Mouse (Mus musculus) R1 (cell line): ENCODE measurements around the gene Eif4enif1.

ENCODE experiments used
- DNase-seq: peaks from one replicate; pipeline ENCODE4 v3.0.0-alpha.2; 2018; ENCODE audit warnings: low read depth, low spot score

Eif4enif1 gene

DNA sequence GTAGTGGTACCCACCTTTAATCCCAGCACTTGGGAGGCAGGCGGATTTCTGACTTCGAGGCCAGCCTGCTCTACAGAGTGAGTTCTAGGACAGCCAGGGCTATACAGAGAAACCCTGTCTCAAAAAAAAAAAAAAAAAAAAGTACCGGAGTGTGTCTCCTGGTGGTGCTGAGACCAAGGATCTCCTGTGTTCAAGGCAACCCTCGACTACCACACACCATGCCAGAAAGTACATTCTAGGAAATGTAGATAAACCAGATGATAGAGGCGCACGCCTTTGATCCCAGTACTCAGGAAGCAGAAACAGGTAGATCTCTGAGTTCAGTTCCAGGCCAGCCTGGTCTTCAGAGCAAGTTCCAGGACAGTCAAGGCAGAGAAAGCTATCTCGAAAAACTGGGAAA is 64.9 kb downstream of the Eif4enif1 start:
- DNase-seq: no peak

- DNase-seq: no peak
These were observed 67.0 kb downstream of the Eif4enif1 start for GRCm38 (mm10) chr11:3269241-3269640.

- no peak for DNase-seq
These were observed 76.2 kb downstream of the Eif4enif1 start for GRCm38 (mm10) chr11:3278351-3278750.

DNA sequence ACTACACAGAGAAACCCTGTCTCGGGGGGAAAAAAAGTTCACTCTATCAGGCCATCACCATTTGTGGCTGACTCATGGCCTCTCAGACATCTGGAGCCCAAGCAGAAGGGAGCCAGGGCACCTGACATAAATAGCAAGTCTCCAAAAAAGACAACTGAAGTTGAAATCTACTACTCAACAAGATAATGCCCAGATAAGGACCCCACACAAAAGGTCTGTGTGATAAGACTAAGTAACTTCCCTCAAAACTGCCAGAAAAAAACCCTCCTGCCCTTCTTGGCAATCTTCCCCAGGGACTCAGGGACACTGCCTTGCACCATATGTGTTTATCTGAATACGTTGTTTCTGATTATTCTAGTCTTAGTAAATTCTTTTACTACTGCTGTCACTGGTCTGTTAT is 77.5 kb downstream of the Eif4enif1 start:
- DNase-seq: no peak

GRCm38 (mm10) chr11:3282887-3283286 is 80.7 kb downstream of the Eif4enif1 start:
- DNase-seq: no peak

DNA sequence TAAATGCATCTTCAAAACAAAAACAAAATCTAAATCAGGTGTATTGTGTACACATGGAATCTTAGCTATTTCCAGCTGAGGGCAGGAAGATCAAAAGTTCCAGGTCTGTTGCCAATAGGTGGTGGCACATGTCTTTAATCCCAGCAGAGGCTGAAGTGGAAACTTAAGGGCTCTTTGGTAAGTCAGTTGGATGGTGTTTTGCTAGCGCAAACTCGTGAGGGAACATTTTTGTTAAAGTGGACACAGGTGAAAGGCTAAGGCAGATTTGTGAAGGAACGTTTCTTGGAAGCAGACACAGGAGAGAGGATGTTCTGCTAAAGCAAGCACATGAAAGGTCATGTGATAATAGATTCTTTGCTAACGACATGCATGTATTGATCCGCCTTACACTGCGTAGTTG is 81.5 kb downstream of the Eif4enif1 start:
- DNase-seq: no peak

DNA sequence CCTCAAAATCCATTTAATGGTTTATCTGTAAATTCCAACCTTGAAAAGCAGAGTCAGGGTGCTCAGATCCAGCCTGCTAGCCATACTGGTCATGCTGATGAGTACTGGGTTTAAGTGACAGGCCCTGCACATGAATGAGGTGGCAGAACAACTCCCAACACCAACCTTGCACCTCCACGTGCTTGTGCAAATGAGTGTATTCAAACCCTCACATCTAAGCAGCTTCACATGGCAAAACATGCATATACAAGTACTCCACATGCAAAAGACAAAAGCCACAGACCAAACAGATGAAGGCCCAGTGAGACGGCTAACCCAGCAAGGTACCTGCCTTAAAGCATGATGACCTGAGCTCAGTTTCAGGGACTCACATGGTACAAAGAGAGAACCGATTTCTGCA is 83.7 kb downstream of the Eif4enif1 start:
- DNase-seq: no peak

GRCm38 (mm10) chr11:3287131-3287530 is 84.9 kb downstream of the Eif4enif1 start:
- peak; percentile 88 for DNase-seq

GRCm38 (mm10) chr11:3287921-3288320 is 85.7 kb downstream of the Eif4enif1 start:
- no peak for DNase-seq

- DNase-seq: peak; percentile 84
These were observed 86.5 kb downstream of the Eif4enif1 start, which contains the start of gene Patz1 for GRCm38 (mm10) chr11:3288521-3289301. Gene Patz1, plus strand, starts transcription at chr11:3288874.

GRCm38 (mm10) chr11:3289302-3289802 is 87.2 kb downstream of the Eif4enif1 start:
- DNase-seq: peak; percentile 87

GRCm38 (mm10) chr11:3289803-3290639 is 87.8 kb downstream of the Eif4enif1 start:
- peak; percentile 91 for DNase-seq

GRCm38 (mm10) chr11:3290640-3291310 is 88.6 kb downstream of the Eif4enif1 start:
- DNase-seq: peak; percentile 73

- no peak for DNase-seq
These were observed 89.3 kb downstream of the Eif4enif1 start for GRCm38 (mm10) chr11:3291311-3292061.

DNA sequence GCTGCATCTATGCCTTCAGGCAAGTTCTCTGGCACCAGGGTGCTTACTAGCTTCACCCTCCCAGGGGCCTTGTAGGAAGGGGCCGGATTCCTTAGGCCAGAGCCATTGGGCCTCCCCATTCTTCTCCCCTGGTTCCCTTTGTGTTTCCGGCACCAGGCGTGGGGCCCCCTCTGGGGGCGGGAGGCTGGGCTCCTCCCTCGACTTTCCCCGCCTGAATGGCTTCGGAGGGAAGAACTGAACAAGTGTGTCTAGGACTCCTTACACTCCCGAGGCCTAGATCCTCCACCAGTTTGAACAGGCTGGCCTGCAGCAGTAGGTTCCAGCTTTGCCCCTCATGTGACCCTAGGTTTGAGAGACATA is 89.8 kb downstream of the Eif4enif1 start:
- DNase-seq: peak; percentile 88

GRCm38 (mm10) chr11:3292711-3293249 is 90.6 kb downstream of the Eif4enif1 start:
- peak; percentile 94 for DNase-seq

GRCm38 (mm10) chr11:3293361-3293760 is 91.2 kb downstream of the Eif4enif1 start:
- DNase-seq: no peak
